Mouse (Mus musculus): ENCODE measurements around the gene Mgat5. TPM values are rescaled to one million over a fixed set of nuclear protein-coding genes. Genes with fewer than 3 reads are reported as not detected.

Mgat5 gene
- total RNA-seq, 1 experiment from 2014 or later = 14.3 TPM

- no peak for DNase-seq
Measured at GRCm38 (mm10) chr1:127441736-127442135, 236.9 kb downstream of the Mgat5 start.

- DNase-seq = no peak
Measured at GRCm38 (mm10) chr1:127442880-127443877, 238.4 kb downstream of the Mgat5 start.

GRCm38 (mm10) chr1:127444836-127445485, 240.1 kb downstream of the Mgat5 start:
- no peak for DNase-seq

GRCm38 (mm10) chr1:127453397-127453796, 248.6 kb downstream of the Mgat5 start:
- no peak for DNase-seq

GRCm38 (mm10) chr1:127459015-127459451, 254.2 kb downstream of the Mgat5 start:
- DNase-seq = peak; percentile 40

- no peak for DNase-seq
Measured at GRCm38 (mm10) chr1:127459576-127459975, 254.8 kb downstream of the Mgat5 start.

- DNase-seq = no peak
Measured at GRCm38 (mm10) chr1:127461017-127461416, 256.2 kb downstream of the Mgat5 start.

- DNase-seq = no peak
Measured at GRCm38 (mm10) chr1:127464041-127464440, 259.2 kb downstream of the Mgat5 start.

GRCm38 (mm10) chr1:127465292-127465691, 260.5 kb downstream of the Mgat5 start:
- no peak for DNase-seq

- DNase-seq = no peak
Measured at GRCm38 (mm10) chr1:127467238-127467637, 262.4 kb downstream of the Mgat5 start.

GRCm38 (mm10) chr1:127470175-127470574, 265.4 kb downstream of the Mgat5 start:
- DNase-seq = no peak

- DNase-seq = no peak
Measured at GRCm38 (mm10) chr1:127475756-127476155, 270.9 kb downstream of the Mgat5 start.

- DNase-seq = no peak
Measured at GRCm38 (mm10) chr1:127482911-127483310, 278.1 kb downstream of the Mgat5 start.

- DNase-seq = peak; percentile 5
Measured at GRCm38 (mm10) chr1:127484188-127484587, 279.4 kb downstream of the Mgat5 start.

GRCm38 (mm10) chr1:127484826-127485225, 280.0 kb downstream of the Mgat5 start:
- DNase-seq = peak; percentile 66

- DNase-seq = peak; percentile 63
Measured at GRCm38 (mm10) chr1:127487161-127487560, 282.3 kb downstream of the Mgat5 start.

- DNase-seq = peak; percentile 60
Measured at GRCm38 (mm10) chr1:127496737-127497543, 292.1 kb downstream of the Mgat5 start.

- no peak for DNase-seq
Measured at GRCm38 (mm10) chr1:127498746-127499145, 293.9 kb downstream of the Mgat5 start.

- DNase-seq = peak; percentile 85
Measured at GRCm38 (mm10) chr1:127500219-127500618, 295.4 kb downstream of the Mgat5 start.

GRCm38 (mm10) chr1:127500701-127501100, 295.9 kb downstream of the Mgat5 start:
- no peak for DNase-seq

GRCm38 (mm10) chr1:127507042-127507650, 302.3 kb downstream of the Mgat5 start:
- no peak for DNase-seq

Data from adrenal gland, postnatal 25 days (tissue).